Mouse (Mus musculus) C2C12 (cell line): ENCODE measurements around the gene Castor1. TPM values are rescaled to one million over a fixed set of nuclear protein-coding genes. Genes with fewer than 3 reads are reported as not detected.

Source experiments
- H3K27me3 ChIP-seq: one replicate; pipeline ENCODE4 v1.6.1; 2011; ENCODE audit not compliant: control insufficient read depth, insufficient read depth, insufficient read length
- H3K36me3 ChIP-seq: one replicate; pipeline ENCODE4 v1.6.1; 2011; ENCODE audit not compliant: control insufficient read depth, insufficient read depth
- H3K4me3 ChIP-seq: one replicate; pipeline ENCODE4 v1.5.1; 2011; ENCODE audit warnings: mild to moderate bottlenecking, control low read depth; ENCODE audit not compliant: poor library complexity, insufficient read depth, severe bottlenecking
- H3K79me2 ChIP-seq: one replicate; pipeline ENCODE4 v1.6.1; 2011; ENCODE audit not compliant: control insufficient read depth, insufficient read depth
- H3K79me3 ChIP-seq: one replicate; pipeline ENCODE4 v1.6.1; 2011; ENCODE audit warnings: low read depth, control low read depth
- H3ac ChIP-seq: one replicate; pipeline ENCODE3; 2011; ENCODE audit warnings: low read depth; ENCODE audit not compliant: control insufficient read depth, insufficient read length
- CEBPB ChIP-seq: IDR thresholded peaks from one replicate; pipeline ENCODE4 v1.6.1; 2011; ENCODE audit warnings: low read depth, mild to moderate bottlenecking, control low read depth, moderate library complexity
- CTCF ChIP-seq: IDR thresholded peaks from one replicate; pipeline ENCODE4 v1.5.1; 2011; ENCODE audit not compliant: control insufficient read depth, insufficient read depth, insufficient read length
- FOSL1 ChIP-seq: IDR thresholded peaks from one replicate; pipeline ENCODE4 v1.8.0; 2011; ENCODE audit warnings: mild to moderate bottlenecking, low read length; ENCODE audit not compliant: poor library complexity, insufficient read depth, severe bottlenecking
- MAX ChIP-seq: IDR thresholded peaks from one replicate; pipeline ENCODE4 v1.6.1; 2011; ENCODE audit warnings: mild to moderate bottlenecking, control low read depth
- MYOD1 ChIP-seq: IDR thresholded peaks from one replicate; pipeline ENCODE4 v1.6.1; 2011; ENCODE audit warnings: low read depth; ENCODE audit not compliant: control insufficient read depth, insufficient read length
- MYOG ChIP-seq: IDR thresholded peaks from one replicate; pipeline ENCODE4 v1.6.1; 2011; ENCODE audit not compliant: control insufficient read depth, insufficient read length; ENCODE audit errors: extremely low read depth
- USF1 ChIP-seq: IDR thresholded peaks from one replicate; pipeline ENCODE4 v1.6.1; 2011; ENCODE audit warnings: low read depth, mild to moderate bottlenecking, control low read depth, moderate library complexity
- polyA plus RNA-seq: library from polyadenylated mRNA; unstranded; fragments of >200 nt; fragmentation: generic; extraction: Trizol; gene quantifications from one replicate; pipeline ENCODE4 v1.2.1, GENCODE M21; 2012; ENCODE audit warnings: missing spikeins

The Castor1 gene
- polyA plus RNA-seq, 1 experiment, result 1.5 TPM

- TF ChIP-seq CTCF (no peak), MAX (no peak), USF1 (no peak), FOSL1 (no peak), MYOG (no peak), CEBPB (no peak), MYOD1 (no peak)
- Histone ChIP-seq H3K36me3 (peaks cover 7% of the 10 kb centered on the region), H3K27me3 (no peaks in the 10 kb centered on the region), H3K79me3 (peaks cover 2% of the 10 kb centered on the region), H3K79me2 (peaks cover 45% of the 10 kb centered on the region), H3K4me3 (no peak overlapping the region), H3ac (no peak overlapping the region)
Observed at GRCm38 (mm10) chr11:4192757-4193156, 25.3 kb upstream of the Castor1 start.

GRCm38 (mm10) chr11:4193420-4193819 lies 24.6 kb upstream of the Castor1 start:
- Histone ChIP-seq H3K79me3 (peaks cover 2% of the 10 kb centered on the region), H3K36me3 (peaks cover 7% of the 10 kb centered on the region), H3K4me3 (no peak overlapping the region), H3K79me2 (peaks cover 38% of the 10 kb centered on the region), H3ac (no peak overlapping the region), H3K27me3 (no peaks in the 10 kb centered on the region)
- TF ChIP-seq MYOD1 (no peak), CTCF (no peak), USF1 (no peak), MAX (no peak), FOSL1 (no peak), MYOG (no peak), CEBPB (no peak)

GRCm38 (mm10) chr11:4195597-4196031 lies 22.4 kb upstream of the Castor1 start:
- no peaks in the 10 kb centered on the region for H3K27me3 ChIP-seq
- peaks cover 30% of the 10 kb centered on the region for H3K79me2 ChIP-seq
- H3K36me3 ChIP-seq, result peaks cover 7% of the 10 kb centered on the region
- no peak for TF ChIP-seq CEBPB
- TF ChIP-seq CTCF, result no peak
- TF ChIP-seq MYOD1, result no peak
- TF ChIP-seq MYOG, result no peak
- peaks cover 2% of the 10 kb centered on the region for H3K79me3 ChIP-seq
- H3K4me3 ChIP-seq, result no peak overlapping the region
- no peak overlapping the region for H3ac ChIP-seq

- Histone ChIP-seq H3K36me3 (peaks cover 7% of the 10 kb centered on the region), H3ac (no peak overlapping the region), H3K4me3 (no peak overlapping the region), H3K79me2 (peaks cover 26% of the 10 kb centered on the region), H3K27me3 (no peaks in the 10 kb centered on the region), H3K79me3 (peaks cover 3% of the 10 kb centered on the region)
- TF ChIP-seq MAX (no peak), FOSL1 (no peak), CEBPB (no peak), USF1 (no peak), MYOD1 (no peak), CTCF (no peak), MYOG (no peak)
Observed at GRCm38 (mm10) chr11:4196636-4197035, 21.4 kb upstream of the Castor1 start.

GRCm38 (mm10) chr11:4197691-4198090 lies 20.3 kb upstream of the Castor1 start:
- H3ac ChIP-seq, result no peak overlapping the region
- H3K79me3 ChIP-seq, result peaks cover 3% of the 10 kb centered on the region
- TF ChIP-seq CTCF, result no peak
- no peak for TF ChIP-seq FOSL1
- TF ChIP-seq CEBPB, result no peak
- no peaks in the 10 kb centered on the region for H3K27me3 ChIP-seq
- no peak overlapping the region for H3K4me3 ChIP-seq
- H3K79me2 ChIP-seq, result peaks cover 16% of the 10 kb centered on the region
- peaks cover 4% of the 10 kb centered on the region for H3K36me3 ChIP-seq

GRCm38 (mm10) chr11:4201981-4202700 lies 15.9 kb upstream of the Castor1 start:
- H3K27me3 ChIP-seq, result no peaks in the 10 kb centered on the region
- peaks cover 1% of the 10 kb centered on the region for H3K79me3 ChIP-seq
- H3ac ChIP-seq, result no peak overlapping the region
- H3K4me3 ChIP-seq, result no peak overlapping the region
- TF ChIP-seq FOSL1, result no peak
- no peak for TF ChIP-seq MYOG
- no peak for TF ChIP-seq CTCF
- no peak for TF ChIP-seq USF1
- no peak for TF ChIP-seq CEBPB
- no peak for TF ChIP-seq MYOD1
- no peak for TF ChIP-seq MAX
- peaks cover 7% of the 10 kb centered on the region for H3K79me2 ChIP-seq
- H3K36me3 ChIP-seq, result peaks cover 14% of the 10 kb centered on the region
